Mouse (Mus musculus): Measurements from ENCODE around the gene Hyal3.

GRCm38 (mm10) chr9:107607036-107607435 is 26.4 kb downstream of the Hyal3 start:
- TF ChIP-seq BHLHE40 (IDR thresholded peaks at IDR 0.05; ENCODE audit: borderline replicate concordance, low read depth, low read length) = no peak
- TF ChIP-seq EP300 (IDR thresholded peaks at IDR 0.05; ENCODE audit: low read depth in 1 of 2, low read length in 2 of 2) = no peak
- no peak for TF ChIP-seq GATA1 (IDR thresholded peaks at IDR 0.05; ENCODE audit: low read depth, low read length)
